Mouse (Mus musculus) adrenal gland, postnatal 25 days (tissue): ENCODE measurements around the gene Satl1. TPM values are rescaled to one million over a fixed set of nuclear protein-coding genes. Genes with fewer than 3 reads are reported as not detected.
"Not testable (repeated sequence)": the region's sequence is repeated elsewhere in the genome, so short reads cannot be mapped to it uniquely, and the experiment has no call there.

Experiments
- DNase-seq: peaks from one replicate; pipeline ENCODE4 v3.0.0; 2021; ENCODE audit warnings: mixed read lengths
- long read RNA-seq: library from polyadenylated mRNA; stranded (forward); transcript quantifications from one replicate; pipeline ENCODE4 v2.0.0, GENCODE M21; 2021
- total RNA-seq: library from RNA; stranded (reverse); gene quantifications from 2 replicates; pipeline ENCODE4 v1.2.3, GENCODE M21; 2021

Satl1 gene
- not detected in 2 replicates for total RNA-seq
- long read RNA-seq, result 0 reads

DNA sequence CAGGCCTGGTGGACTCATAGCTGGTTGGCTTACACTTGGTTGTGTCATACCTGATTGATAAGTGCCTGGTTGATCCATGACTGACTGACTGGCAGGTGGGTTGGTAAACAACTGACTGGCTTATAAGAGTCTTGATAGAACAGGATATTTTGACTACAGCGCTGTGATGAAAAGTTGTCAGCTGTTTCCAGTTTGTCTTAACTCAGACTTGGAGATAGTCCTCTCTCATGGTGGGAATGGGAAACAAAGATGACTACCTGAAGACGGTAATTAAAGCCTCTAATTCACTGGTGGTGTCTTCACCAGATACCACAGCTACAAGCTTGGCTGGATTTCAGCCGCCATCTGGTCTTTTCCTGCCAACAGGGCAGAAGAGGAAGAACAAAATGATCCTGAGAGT lies at the start of gene Satl1:
Gene Satl1, minus strand, starts transcription at position 101 of the 400 bp plus-strand sequence.
- DNase-seq, result no peak

GRCm38 (mm10) chrX:112438064-112438463 lies 31.5 kb upstream of the Satl1 start:
- no peak for DNase-seq

- no peak for DNase-seq
These were observed 31.0 kb upstream of the Satl1 start for GRCm38 (mm10) chrX:112437580-112437979.

GRCm38 (mm10) chrX:112422998-112423397 lies 16.4 kb upstream of the Satl1 start:
- not testable (repeated sequence) for DNase-seq

DNA sequence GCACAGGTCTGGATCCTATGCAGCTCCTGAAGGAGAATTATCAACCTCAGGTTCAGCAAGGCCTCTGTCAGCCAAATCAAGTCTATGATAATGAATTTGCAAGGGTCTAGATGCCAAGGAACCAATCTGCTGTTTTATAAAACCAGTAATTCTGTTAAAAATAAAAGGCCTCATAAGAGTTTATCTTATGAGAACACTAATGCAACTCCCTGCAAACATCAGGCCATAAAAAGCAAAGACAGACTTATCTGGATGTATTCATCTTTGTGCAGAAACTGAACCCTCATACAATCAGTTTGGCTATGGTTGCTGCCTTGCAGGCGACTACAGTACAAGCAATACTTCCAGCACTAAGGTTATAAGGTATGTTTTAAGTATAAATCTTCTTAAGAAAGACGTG lies 5.7 kb upstream of the Satl1 start:
- DNase-seq, result no peak

- peak; percentile 10 for DNase-seq
These were observed 35.8 kb downstream of the Satl1 start for GRCm38 (mm10) chrX:112370577-112371410.

GRCm38 (mm10) chrX:112368426-112368825 lies 38.2 kb downstream of the Satl1 start:
- DNase-seq, result no peak

DNA sequence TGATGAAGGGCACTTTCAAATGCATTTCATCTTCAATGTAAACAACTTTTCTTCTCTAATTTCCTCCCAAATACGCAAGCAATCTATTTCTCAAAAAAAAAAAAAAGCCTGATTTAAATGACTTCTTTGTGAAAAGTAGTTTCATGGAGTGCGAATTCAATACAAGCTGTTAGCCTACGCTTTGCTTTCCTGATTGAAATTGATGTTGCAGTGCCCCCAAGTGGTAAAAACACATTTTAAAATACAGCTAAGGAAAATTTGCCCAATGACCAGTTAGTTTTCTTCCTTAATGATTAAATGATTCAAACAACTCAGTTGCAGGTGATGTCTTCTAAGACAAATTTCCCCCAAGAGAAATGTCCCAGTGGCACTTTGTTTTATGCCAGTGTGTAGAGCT lies 58.2 kb downstream of the Satl1 start:
- DNase-seq, result no peak

DNA sequence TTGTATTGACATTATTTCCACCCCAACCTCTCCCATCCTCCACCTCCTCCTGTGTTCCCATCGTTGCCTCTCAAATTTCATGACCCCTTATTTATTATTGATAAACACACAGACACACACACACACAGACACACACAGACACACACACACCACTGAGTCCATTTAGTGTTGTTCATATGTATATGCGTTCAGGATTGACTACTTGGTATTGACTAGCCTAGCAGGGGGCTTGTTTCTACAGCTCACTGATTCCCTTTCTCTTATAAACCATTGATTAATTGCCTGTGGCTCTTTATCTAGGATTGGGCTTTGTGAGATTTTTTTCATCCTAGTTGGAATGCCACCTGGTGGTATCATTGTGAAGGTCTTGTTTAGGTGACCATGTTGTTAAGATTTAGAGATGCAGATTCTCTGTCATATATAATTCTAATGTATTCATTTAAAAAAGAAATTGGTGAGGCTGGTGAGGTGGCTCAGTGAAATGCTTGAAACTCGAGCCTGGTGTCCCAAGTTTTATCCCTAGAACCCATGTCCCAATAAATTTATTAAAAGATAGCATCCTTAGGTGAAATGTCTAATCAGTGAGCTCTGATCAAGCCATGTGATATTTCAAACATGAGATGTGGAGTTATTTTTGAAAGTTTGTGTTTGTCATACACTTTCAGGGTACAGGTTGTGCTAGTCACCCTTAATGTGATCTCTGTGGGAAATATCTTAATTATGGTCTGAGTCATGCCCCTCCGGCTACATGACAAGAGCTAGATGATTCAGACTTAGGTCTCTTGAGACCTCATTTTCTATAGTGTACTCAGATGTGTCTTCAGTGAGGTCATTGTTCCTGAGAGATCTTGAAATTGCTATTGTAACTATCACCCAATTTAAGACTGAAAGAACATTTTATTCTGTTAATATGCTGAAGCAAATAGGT lies 58.8 kb downstream of the Satl1 start:
- DNase-seq, result no peak

- peak; percentile 3 for DNase-seq
These were observed 67.1 kb downstream of the Satl1 start for GRCm38 (mm10) chrX:112339486-112339885.

Other genes with a start within 250 kb of the Satl1 start
- 1.9 and 2.9 TPM in 2 replicates for gene 4933403O08Rik, start 167.7 kb downstream of the Satl1 start, total RNA-seq
- 38.1 and 48.1 TPM in 2 replicates for gene Apool, start 95.4 kb downstream of the Satl1 start, total RNA-seq
- not detected in 2 replicates for gene 2010106E10Rik, start 88.5 kb upstream of the Satl1 start, total RNA-seq
- gene Zfp711, start 193.7 kb upstream of the Satl1 start, total RNA-seq, result 0.49 TPM in 1 of 2 replicates, not detected in the other